Mouse (Mus musculus) spleen, adult 2 months (tissue): Measurements from ENCODE around the gene Taf1d. TPM values are rescaled to one million over a fixed set of nuclear protein-coding genes. Genes with fewer than 3 reads are reported as not detected.
"Not testable (repeated sequence)": the region's sequence is repeated elsewhere in the genome, so short reads cannot be mapped to it uniquely, and the experiment has no call there.

Experiments used
- DNase-seq, 2 experiments: peaks; one replicate each; pipeline versions ENCODE4 v3.0.0 to v3.0.0-alpha.2; 2012 to 2021; ENCODE audit warnings: low spot score in 2 of 2, low read depth in 1 of 2
- H3K27ac ChIP-seq: fragments of 200-500 bp; 2 replicates; pipeline ENCODE4 v1.5.1; 2012; ENCODE audit warnings: low read length, inconsistent platforms; ENCODE audit not compliant: insufficient read depth
- H3K27me3 ChIP-seq: fragments of 200-500 bp; 2 replicates; pipeline ENCODE4 v1.6.1; 2012; ENCODE audit warnings: mild to moderate bottlenecking, moderate library complexity, low read length, inconsistent platforms; ENCODE audit not compliant: control insufficient read depth, insufficient read depth
- H3K36me3 ChIP-seq: fragments of 200-500 bp; 2 replicates; pipeline ENCODE4 v1.6.1; 2012; ENCODE audit warnings: mild to moderate bottlenecking, low read length, inconsistent platforms; ENCODE audit not compliant: control insufficient read depth, insufficient read depth
- H3K4me1 ChIP-seq: fragments of 200-500 bp; 2 replicates; pipeline ENCODE4 v1.6.1; 2011; ENCODE audit warnings: inconsistent platforms; ENCODE audit not compliant: control insufficient read depth, insufficient read depth, insufficient read length
- H3K4me3 ChIP-seq: fragments of 200-500 bp; 2 replicates; pipeline ENCODE4 v1.5.1; 2011; ENCODE audit warnings: mild to moderate bottlenecking, inconsistent platforms; ENCODE audit not compliant: insufficient read depth, insufficient read length; ENCODE audit errors: extremely low read depth
- CTCF ChIP-seq: fragments of 200-500 bp; IDR thresholded peaks from 2 replicates; pipeline ENCODE4 v1.5.1; 2011; ENCODE audit warnings: mild to moderate bottlenecking, inconsistent platforms; ENCODE audit not compliant: insufficient read depth, insufficient read length, insufficient replicate concordance; ENCODE audit errors: extremely low read depth
- POLR2A ChIP-seq: fragments of 200-500 bp; IDR thresholded peaks from 2 replicates; pipeline ENCODE4 v1.6.1; 2011; ENCODE audit warnings: low read depth, low read length, inconsistent platforms
- WGBS: fragments of 180-500 bp; shearing (Covaris S2); methylation state at CpG from one replicate; pipeline ENCODE4 v1.1.7; 2018; 5-methylcytosine and 5-hydroxymethylcytosine counted together
- polyA plus RNA-seq: library from polyadenylated mRNA; depleted of rRNA; stranded (reverse); fragments of >200 nt; gene quantifications from 2 replicates; pipeline ENCODE4 v1.2.3, GENCODE M21; 2012

Gene Taf1d
- polyA plus RNA-seq, 1 experiment = 12.4 TPM

DNA sequence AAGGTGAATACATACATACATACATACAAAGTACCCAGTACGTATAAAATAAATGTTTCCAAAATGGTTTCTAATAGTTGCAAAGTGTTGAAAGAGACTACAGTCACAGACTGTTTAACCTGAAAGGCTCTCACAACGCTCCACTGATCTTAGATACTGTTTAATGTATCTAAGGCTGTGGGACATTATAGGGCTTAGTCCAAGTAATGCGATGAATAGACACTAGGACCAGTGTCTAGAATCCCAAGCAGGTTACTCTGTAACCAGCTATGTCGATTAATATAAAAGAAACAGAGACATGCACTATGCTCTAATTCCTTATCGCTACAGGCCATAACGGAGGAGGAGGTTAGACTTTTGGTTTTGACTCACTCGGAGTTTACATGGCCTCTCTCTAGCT, 8.9 kb upstream of the Taf1d start:
- no peak for TF ChIP-seq POLR2A
- no peak for TF ChIP-seq CTCF
- WGBS = 91% methylated on average over 7 of the region's 7 CpGs
- no peak for DNase-seq

DNA sequence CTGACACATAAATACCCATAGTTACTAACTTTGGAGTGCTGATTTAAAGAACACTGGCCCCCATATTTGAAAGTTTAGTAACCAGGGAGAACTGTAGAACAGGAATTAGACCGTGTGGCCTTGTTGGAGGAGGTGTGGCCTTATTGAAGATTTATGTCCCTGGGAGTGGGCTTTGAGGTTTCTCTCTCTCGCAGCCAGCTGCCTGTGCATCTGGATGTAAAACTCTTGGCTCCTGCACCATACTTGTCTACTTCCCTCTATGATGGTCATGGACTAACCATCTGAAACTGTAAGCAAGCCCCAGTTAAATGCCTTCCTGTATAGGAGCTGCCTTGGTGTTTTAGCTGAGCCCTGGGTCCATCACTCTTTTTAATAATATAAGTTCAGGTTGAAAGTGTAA, 7.6 kb upstream of the Taf1d start:
- no peak overlapping the region for H3K27ac ChIP-seq
- no peak overlapping the region for H3K4me3 ChIP-seq
- DNase-seq = no peak
- no peaks in the 10 kb centered on the region for H3K27me3 ChIP-seq
- H3K4me1 ChIP-seq = no peaks in the 10 kb centered on the region
- H3K36me3 ChIP-seq = peaks cover 2% of the 10 kb centered on the region
- TF ChIP-seq CTCF (no peak), POLR2A (no peak)
- 28% methylated on average over 2 of the region's 2 CpGs for WGBS

More for the DNA sequence above, 8.9 kb upstream of the Taf1d start:
- H3K27ac ChIP-seq = no peak overlapping the region
- no peaks in the 10 kb centered on the region for H3K4me1 ChIP-seq
- peaks cover 2% of the 10 kb centered on the region for H3K36me3 ChIP-seq
- H3K27me3 ChIP-seq = no peaks in the 10 kb centered on the region
- H3K4me3 ChIP-seq = no peak overlapping the region

DNA sequence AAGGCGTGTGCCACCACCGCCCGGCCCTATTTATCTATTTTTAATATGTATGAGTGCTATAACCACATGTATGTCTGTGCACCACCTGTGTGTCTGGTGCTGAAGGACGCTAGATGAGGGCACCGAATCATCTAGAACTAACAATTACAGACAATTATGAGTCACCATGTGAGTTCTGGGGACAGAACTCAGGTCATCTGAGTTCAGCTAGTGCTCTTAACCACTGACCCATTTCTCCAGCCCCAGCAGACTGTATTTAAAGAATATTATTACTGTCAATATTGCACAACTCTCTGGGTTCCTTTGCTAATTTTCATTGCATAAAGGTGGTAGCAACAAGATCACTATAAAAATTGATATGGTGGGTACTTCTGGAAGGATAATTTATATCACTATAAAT, 6.0 kb upstream of the Taf1d start:
- Histone ChIP-seq H3K36me3 (peaks cover 2% of the 10 kb centered on the region), H3K4me1 (no peaks in the 10 kb centered on the region), H3K27ac (no peak overlapping the region), H3K27me3 (no peaks in the 10 kb centered on the region), H3K4me3 (no peak overlapping the region)
- TF ChIP-seq POLR2A = no peak
- WGBS = 87% methylated on average over 5 of the region's 5 CpGs
- no peak for DNase-seq

DNA sequence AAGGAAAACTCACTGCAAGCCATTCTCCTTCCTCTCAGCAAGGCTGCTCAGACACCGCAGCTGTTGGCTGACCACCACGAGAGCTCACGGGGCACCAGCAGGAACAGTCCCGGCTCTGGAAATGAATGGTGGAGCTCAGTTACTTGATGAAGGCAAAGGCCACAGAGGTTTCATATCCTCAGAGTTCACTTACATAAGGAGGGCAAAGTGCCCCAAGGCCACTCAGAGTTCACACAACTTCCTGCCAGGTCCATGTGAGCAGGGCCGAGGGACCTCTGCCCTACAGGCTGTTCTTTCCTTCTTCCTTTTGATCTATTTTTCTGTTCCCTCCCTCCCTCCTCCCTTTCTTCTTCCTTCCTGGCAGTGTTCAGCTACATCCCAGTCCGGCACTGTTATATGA, 4.6 kb upstream of the Taf1d start:
- 24% methylated on average over 6 of the region's 6 CpGs for WGBS
- no peaks in the 10 kb centered on the region for H3K4me1 ChIP-seq
- no peak overlapping the region for H3K27ac ChIP-seq
- peaks cover 2% of the 10 kb centered on the region; the same call in 1 of the 2 replicates for H3K36me3 ChIP-seq
- H3K27me3 ChIP-seq = no peaks in the 10 kb centered on the region
- DNase-seq = no peak
- no peak overlapping the region for H3K4me3 ChIP-seq
- no peak for TF ChIP-seq CTCF
- no peak for TF ChIP-seq POLR2A

DNA sequence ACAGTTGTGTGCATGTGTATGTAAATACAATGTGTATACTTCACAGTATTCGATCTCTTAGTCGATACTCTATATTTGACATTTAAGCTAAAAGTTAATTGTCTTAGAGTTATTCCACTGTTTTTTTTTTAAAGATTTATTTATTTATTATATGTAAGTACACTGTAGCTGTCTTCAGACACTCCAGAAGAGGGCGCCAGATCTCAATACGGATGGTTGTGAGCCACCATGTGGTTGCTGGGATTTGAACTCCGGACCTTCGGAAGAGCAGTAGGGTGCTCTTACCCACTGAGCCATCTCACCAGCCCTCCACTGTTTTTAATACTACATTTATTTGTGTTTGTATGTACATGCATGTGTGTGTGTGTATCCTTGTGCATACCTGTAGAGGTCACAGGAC, 4.0 kb upstream of the Taf1d start:
- not testable (repeated sequence) for H3K36me3 ChIP-seq, H3K4me3 ChIP-seq, H3K27me3 ChIP-seq, H3K27ac ChIP-seq, H3K4me1 ChIP-seq, DNase-seq
- WGBS = 83% methylated on average over 6 of the region's 6 CpGs

DNA sequence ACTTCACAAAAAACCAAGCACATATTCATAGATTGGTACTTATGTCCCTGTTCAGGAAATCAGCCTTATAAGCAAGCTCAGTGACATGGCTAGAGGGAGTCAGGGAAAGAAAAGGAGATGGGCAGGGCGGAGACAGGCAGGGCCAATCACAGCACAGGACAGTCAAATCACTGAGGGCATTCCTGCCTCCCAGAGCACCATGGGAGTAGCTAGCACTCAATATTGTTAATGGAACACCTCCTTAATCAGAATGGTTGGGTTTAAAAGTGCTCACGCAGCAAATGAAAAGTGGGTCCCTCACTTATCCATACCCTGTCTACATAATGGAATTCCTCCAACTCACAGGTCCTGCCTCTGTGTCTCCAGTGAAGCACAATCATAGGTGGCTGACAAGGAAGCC, 3.1 kb upstream of the Taf1d start:
- H3K4me1 ChIP-seq = peaks cover 3% of the 10 kb centered on the region; the same call in 1 of the 2 replicates
- H3K36me3 ChIP-seq = no peaks in the 10 kb centered on the region; the same call in 1 of the 2 replicates
- no peak overlapping the region for H3K4me3 ChIP-seq
- no peak for DNase-seq
- 93% methylated on average over 2 of the region's 2 CpGs for WGBS
- no peak for TF ChIP-seq CTCF
- TF ChIP-seq POLR2A = no peak
- no peak overlapping the region for H3K27ac ChIP-seq
- no peaks in the 10 kb centered on the region for H3K27me3 ChIP-seq

DNA sequence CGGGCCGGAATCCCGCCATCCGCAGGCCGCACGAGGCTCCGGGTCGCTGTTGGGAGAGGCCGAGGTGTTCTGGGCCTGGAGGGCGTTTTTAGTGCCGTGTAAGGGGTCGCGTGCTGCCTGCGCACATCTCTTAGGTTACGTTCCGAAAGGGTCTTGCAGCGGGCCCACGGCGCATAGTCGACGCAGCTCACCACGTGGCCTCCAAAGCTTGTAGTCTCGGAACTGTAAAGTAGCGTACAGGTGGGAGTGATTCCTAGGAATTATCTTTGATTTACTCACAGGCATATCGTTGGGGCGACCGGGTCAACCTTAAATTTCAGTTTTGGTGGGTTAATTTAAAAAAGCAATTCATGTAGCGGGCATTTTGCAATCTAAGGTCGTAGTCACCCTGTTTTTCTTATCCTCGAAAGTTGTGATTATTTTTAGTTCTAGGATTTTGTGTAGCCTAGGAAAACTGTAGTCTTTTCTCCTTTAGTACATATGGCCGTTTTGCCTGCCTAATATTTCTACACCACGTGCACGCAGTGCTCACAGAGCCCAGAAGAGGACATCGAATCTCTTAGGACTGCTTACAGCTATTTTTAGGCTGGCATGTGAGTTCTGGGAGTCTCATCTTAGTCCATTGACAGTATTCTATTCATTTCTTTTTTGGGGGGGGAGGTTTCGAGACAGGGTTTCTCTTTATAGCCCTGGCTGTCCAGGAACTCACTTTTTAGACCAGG, 545 bp downstream of the Taf1d start, which contains the start of gene 4931406C07Rik:
4931406C07Rik (minus strand) TSS at position 51 of the 722 bp plus-strand sequence.
- H3K4me3 ChIP-seq = peak within 1 kb of the TSS; percentile 80
- under 1% methylated on average over 35 of the region's 35 CpGs for WGBS
- H3K36me3 ChIP-seq = peaks cover 14% of the 10 kb centered on the region
- no peak for TF ChIP-seq POLR2A
- TF ChIP-seq CTCF = no peak
- no peaks in the 10 kb centered on the region for H3K27me3 ChIP-seq
- peaks cover 3% of the 10 kb centered on the region; the same call in 1 of the 2 replicates for H3K4me1 ChIP-seq
- DNase-seq = no peak
- H3K27ac ChIP-seq = peak within 1 kb of the TSS; percentile 78
